Mouse (Mus musculus) heart, adult 2 months (tissue): Measurements from ENCODE around the gene Arhgap23.

ENCODE experiments used
- EP300 ChIP-seq: fragments of 200-500 bp; IDR thresholded peaks from 2 replicates; pipeline ENCODE4 v1.6.1; 2011; ENCODE audit warnings: low read depth, low read length, control low read depth; ENCODE audit not compliant: insufficient read depth
- POLR2A ChIP-seq: fragments of 200-500 bp; IDR thresholded peaks from 2 replicates; pipeline ENCODE4 v1.6.1; 2011; ENCODE audit warnings: mild to moderate bottlenecking, low read depth, low read length, control low read depth; ENCODE audit not compliant: insufficient read depth

- TF ChIP-seq EP300 (no peak), POLR2A (no peak)
Observed at GRCm38 (mm10) chr11:97469828-97470227, 54.5 kb downstream of the Arhgap23 start.
